Mouse (Mus musculus) liver, embryonic 15.5 days (tissue): ENCODE data around the gene P2ry13. TPM values are rescaled to one million over a fixed set of nuclear protein-coding genes. Genes with fewer than 3 reads are reported as not detected.

Experiments used
- ATAC-seq: fragments of 200-750 bp; cut with Nextera tagmentation; 2 replicates; pipeline ENCODE4 v1.8.0; 2017; ENCODE audit warnings: moderate number of reproducible peaks, mild to moderate bottlenecking, moderate library complexity; ENCODE audit not compliant: insufficient read depth
- H3K27ac ChIP-seq: fragments of 300-500 bp; sonication (generic); replicated peaks from 2 replicates; pipeline ENCODE4 v1.5.1; 2015; ENCODE audit warnings: mild to moderate bottlenecking, inconsistent platforms
- H3K27me3 ChIP-seq: fragments of 300-500 bp; sonication (generic); 2 replicates; pipeline ENCODE4 v1.6.1; 2015; ENCODE audit warnings: mild to moderate bottlenecking, inconsistent platforms
- H3K36me3 ChIP-seq: fragments of 300-500 bp; sonication (generic); replicated peaks from 2 replicates; pipeline ENCODE4 v1.6.1; 2015; ENCODE audit warnings: moderate library complexity, mild to moderate bottlenecking, inconsistent platforms
- H3K4me1 ChIP-seq: fragments of 300-500 bp; sonication (generic); replicated peaks from 2 replicates; pipeline ENCODE4 v1.6.1; 2015; ENCODE audit warnings: inconsistent platforms
- H3K4me2 ChIP-seq: fragments of 300-500 bp; sonication (generic); 2 replicates; pipeline ENCODE4 v1.6.1; 2015; ENCODE audit warnings: moderate library complexity, mild to moderate bottlenecking, inconsistent platforms
- H3K4me3 ChIP-seq: fragments of 300-500 bp; sonication (generic); replicated peaks from 2 replicates; pipeline ENCODE4 v1.5.1; 2015; ENCODE audit warnings: mild to moderate bottlenecking, inconsistent platforms
- H3K9ac ChIP-seq: fragments of 300-500 bp; sonication (generic); 2 replicates; pipeline ENCODE4 v1.6.1; 2015; ENCODE audit warnings: moderate library complexity, mild to moderate bottlenecking, inconsistent platforms
- H3K9me3 ChIP-seq: fragments of 300-500 bp; sonication (generic); replicated peaks from 2 replicates; pipeline ENCODE4 v1.6.1; 2016; ENCODE audit warnings: inconsistent platforms
- WGBS: fragments of 180-500 bp; shearing (Covaris S2); methylation state at CpG from one replicate; pipeline ENCODE4 v1.1.7; 2015; ENCODE audit warnings: mixed read lengths; ENCODE audit not compliant: insufficient replicate concordance; 5-methylcytosine and 5-hydroxymethylcytosine counted together
- polyA plus RNA-seq: library from polyadenylated mRNA; unstranded; fragments of >200 nt; fragmentation: Nextera tagmentation; extraction: Ambion mirVana; gene quantifications from 2 replicates; pipeline ENCODE4 v1.2.1, GENCODE M21; 2015

Gene P2ry13
- polyA plus RNA-seq, 1 experiment from 2014 or later: 3.2 TPM

- ATAC-seq: no peak
- Histone ChIP-seq H3K4me2 (no peak overlapping the region), H3K27me3 (no peaks in the 10 kb centered on the region), H3K36me3 (no peaks in the 10 kb centered on the region), H3K4me1 (no peaks in the 10 kb centered on the region), H3K27ac (no peak overlapping the region), H3K4me3 (no peak overlapping the region), H3K9me3 (no peaks in the 10 kb centered on the region), H3K9ac (no peak overlapping the region)
- 60% methylated on average over 6 of the region's 6 CpGs for WGBS
Measured at GRCm38 (mm10) chr3:59168476-59168875, 42.2 kb downstream of the P2ry13 start.

GRCm38 (mm10) chr3:59167417-59168054 is 43.1 kb downstream of the P2ry13 start:
- no peaks in the 10 kb centered on the region for H3K36me3 ChIP-seq
- ATAC-seq: no peak
- H3K4me3 ChIP-seq: no peak overlapping the region
- no peaks in the 10 kb centered on the region for H3K9me3 ChIP-seq
- H3K4me1 ChIP-seq: no peaks in the 10 kb centered on the region
- no peak overlapping the region for H3K4me2 ChIP-seq
- 65% methylated on average over 2 of the region's 2 CpGs for WGBS
- H3K27ac ChIP-seq: no peak overlapping the region
- no peak overlapping the region for H3K9ac ChIP-seq
- no peaks in the 10 kb centered on the region for H3K27me3 ChIP-seq

- no peak for ATAC-seq
- 45% methylated on average over 1 of the region's 1 CpGs for WGBS
- Histone ChIP-seq H3K4me2 (no peak overlapping the region), H3K9ac (no peak overlapping the region), H3K4me3 (no peak overlapping the region), H3K27me3 (no peaks in the 10 kb centered on the region), H3K27ac (no peak overlapping the region), H3K4me1 (no peaks in the 10 kb centered on the region), H3K9me3 (no peaks in the 10 kb centered on the region), H3K36me3 (no peaks in the 10 kb centered on the region)
Measured at GRCm38 (mm10) chr3:59160465-59160864, 50.2 kb downstream of the P2ry13 start.

Other genes with a start within 250 kb of the P2ry13 start
- 0.46 and 0.63 TPM in 2 replicates for gene Med12l, start 205.1 kb downstream of the P2ry13 start, polyA plus RNA-seq
- gene Gpr171, start 109.1 kb downstream of the P2ry13 start, polyA plus RNA-seq: 0.68 and 0.77 TPM in 2 replicates
- gene P2ry14, start 57.3 kb downstream of the P2ry13 start, polyA plus RNA-seq: 6.6 and 7.0 TPM in 2 replicates
- not detected in 2 replicates for gene Gpr87, start 15.8 kb downstream of the P2ry13 start, polyA plus RNA-seq
- 2.6 and 3.3 TPM in 2 replicates for gene P2ry12, start 52.0 kb upstream of the P2ry13 start, polyA plus RNA-seq
- 0.60 and 0.61 TPM in 2 replicates for gene Igsf10, start 133.5 kb upstream of the P2ry13 start, polyA plus RNA-seq